Mouse (Mus musculus) right cerebral cortex, adult 18-20 months (tissue): ENCODE results near the gene Cldn14.
"Not testable (repeated sequence)": the region's sequence is repeated elsewhere in the genome, so short reads cannot be mapped to it uniquely, and the experiment has no call there.

Source experiments
- DNase-seq: peaks from one replicate; pipeline ENCODE4 v3.0.0; 2022; ENCODE audit warnings: mixed read lengths

Gene Cldn14

DNA sequence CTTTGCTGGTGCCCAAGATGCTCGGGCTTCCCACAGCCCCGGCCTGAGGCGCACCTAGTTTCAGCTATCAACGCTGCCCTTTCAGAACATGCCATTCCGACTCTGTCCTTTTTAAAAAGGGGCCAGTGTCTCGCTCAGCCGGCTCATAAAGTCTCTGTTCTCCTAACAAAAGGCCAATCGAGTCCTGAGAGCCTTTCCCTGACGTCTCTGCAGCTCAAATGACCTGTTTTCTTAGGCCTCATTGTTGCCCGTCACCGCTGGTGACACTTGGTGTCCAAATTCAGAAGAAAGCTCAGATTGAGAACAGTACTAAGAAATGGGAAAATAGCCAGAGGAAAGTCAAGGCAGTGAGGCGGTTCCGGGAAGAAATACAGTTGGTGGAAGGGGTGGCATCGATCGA, at the start of gene Cldn14:
Cldn14 (minus strand) TSS at position 101 of the 400 bp plus-strand sequence.
- DNase-seq: no peak

DNA sequence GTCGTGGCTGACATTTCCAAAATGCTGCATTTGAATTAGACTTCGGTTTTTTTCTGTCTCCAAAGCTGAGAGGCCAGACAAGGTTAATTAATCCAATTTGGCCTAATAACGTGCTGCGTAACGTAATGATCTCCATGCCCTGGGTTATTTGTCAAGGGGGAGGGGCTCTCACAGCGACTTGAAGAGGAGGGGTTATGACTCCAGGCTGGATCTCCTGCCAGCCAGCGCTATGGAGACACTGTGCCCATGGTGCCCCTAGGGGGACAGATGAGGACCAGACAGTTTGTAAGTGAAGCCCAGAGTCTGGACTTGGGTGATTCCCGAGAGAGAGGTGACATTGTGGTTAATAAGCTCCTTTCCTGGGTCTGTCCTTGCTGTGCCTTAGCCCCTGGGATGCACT, 46.9 kb upstream of the Cldn14 start:
- DNase-seq: no peak

DNA sequence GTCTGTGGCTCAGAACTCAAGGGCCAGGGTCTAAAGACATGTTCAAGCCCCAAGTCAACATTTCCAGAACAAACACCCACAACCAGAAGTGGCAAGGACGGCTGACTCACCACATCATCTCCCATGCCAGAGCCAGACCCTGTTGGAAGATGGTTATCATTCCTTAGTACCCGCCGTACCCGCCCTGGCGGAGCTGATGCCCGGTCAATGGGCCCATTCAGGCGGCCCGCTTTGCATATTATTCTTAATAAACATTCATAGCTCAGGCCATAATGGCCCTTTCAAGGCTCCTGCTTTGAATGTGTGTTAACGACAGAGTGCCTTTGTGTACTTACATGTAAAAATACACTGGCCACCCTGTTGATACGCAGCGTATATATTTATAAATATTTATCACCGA, 46.5 kb upstream of the Cldn14 start:
- no peak for DNase-seq

DNA sequence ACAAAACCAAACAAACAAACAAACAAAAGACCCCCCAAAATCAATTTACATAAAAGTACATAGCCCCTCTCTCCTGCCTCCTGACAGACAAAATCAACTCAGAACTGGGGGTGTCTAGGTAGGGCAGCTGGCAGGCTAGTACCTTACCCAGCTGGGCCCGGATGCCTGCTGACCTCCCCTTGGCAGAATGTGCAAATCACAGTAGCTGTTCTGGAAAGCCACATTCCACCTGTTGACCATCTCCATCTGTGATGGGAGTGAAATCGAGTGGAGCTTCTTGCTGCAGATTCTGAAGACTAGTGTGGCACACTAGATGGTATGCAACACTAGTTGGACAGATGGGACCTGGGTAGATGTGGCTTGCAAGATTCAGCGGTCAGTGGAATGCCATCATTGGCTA, 41.7 kb upstream of the Cldn14 start:
- DNase-seq: no peak

DNA sequence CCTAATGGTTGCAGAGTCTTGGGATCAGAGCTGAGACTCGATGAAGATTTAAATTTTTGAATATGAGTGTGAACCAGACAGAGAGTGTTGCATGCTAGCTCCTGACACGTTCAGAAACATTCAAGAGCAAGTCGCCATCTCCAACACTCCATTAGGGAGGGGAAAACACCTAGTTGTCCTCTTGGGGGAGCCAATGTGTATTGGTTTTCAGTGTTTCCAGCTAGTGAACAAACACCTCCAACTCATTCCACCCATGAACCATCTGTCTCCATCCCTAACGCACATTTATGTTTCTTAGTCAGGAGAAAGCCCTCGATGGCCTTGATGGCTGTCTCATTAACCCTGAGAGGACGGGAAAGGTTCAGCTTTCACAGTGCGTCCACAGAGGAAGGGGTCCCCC, 36.4 kb upstream of the Cldn14 start:
- peak; percentile 11 for DNase-seq

DNA sequence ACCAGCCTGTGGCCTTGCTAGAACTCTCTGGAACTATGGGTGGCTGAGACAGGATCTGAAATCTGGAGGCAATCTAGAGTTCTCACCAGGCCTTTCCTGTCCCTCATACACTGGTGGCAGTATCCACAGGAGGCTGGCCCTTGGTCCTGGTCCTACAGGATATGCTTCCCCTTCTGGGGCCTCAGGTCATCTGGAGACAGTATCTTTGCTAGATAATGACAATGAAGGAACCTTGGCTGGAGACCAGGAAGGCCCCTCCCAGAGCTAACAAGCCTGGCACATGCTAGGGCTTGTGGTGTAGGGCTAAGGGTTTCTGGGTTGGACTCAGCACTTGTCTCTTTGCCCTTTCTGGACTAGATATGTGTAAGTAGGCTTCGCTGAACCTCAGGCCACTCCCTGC, 35.2 kb upstream of the Cldn14 start:
- DNase-seq: no peak

DNA sequence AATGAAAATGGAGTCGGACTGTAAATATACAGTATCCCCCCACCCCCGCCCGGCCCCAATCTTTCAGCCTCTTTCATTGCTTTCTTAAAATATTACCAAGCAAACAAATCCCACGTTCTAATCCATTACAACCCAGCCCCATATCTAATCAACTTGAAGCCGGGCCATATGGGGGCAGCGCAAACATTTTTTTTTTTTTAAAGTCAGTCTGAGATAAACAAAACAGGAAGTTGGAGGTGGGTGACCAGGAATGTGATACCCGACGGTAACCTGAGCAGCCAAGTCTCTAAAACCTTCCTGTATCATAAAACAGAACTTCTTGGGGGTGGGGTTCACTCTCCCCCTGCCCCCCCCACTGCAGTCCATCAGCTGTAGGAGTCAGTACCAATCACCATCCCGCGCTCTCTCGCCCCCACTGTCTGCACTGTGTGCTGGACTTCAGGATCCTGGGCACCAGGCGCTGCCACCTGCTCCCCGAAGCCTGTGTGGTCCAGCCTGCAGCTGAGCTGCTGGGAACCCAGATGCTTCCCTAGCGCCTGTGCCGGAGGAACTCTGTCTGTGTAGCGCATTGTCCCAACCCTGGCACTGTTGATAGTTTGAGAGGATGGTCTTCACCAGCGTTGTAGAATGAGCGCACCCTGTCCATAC, 32.6 kb upstream of the Cldn14 start:
- no peak for DNase-seq

DNA sequence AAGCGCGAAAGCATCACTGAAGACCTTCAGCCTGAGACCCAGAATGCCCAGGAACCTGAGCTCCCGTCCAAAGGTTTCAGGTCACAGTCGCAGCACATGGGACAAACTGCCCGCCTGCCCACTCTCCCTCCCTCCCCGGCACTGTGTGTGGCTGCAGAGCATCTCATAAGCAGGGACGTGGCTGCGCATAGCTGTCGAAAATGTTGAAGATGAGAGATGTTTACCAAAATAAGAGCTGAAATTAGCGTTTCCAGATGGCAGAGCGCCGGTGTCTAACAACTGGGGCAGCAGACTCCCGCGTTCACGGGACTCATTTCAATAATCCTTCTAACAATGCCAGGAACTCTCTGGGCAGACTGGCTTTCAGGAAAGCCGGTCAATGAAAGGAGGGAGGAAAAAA, 31.8 kb upstream of the Cldn14 start:
- DNase-seq: no peak

DNA sequence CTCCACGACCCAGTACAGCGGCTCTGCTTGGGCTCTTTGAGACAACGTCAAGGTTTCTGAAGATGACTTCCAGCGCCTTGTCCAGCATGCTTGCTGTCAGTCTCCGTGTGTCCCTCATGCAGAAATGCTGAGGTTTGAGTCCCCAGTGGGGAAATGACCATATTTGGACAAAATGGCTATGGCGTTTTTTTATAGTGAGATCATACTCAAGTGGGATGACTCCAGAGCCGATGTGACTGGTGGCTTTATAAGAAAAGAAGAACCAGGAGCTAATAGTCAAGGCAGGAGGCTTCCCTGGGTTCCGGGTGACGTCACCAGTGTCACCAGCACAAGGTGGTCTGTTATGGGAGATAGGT, 30.3 kb upstream of the Cldn14 start:
- no peak for DNase-seq

DNA sequence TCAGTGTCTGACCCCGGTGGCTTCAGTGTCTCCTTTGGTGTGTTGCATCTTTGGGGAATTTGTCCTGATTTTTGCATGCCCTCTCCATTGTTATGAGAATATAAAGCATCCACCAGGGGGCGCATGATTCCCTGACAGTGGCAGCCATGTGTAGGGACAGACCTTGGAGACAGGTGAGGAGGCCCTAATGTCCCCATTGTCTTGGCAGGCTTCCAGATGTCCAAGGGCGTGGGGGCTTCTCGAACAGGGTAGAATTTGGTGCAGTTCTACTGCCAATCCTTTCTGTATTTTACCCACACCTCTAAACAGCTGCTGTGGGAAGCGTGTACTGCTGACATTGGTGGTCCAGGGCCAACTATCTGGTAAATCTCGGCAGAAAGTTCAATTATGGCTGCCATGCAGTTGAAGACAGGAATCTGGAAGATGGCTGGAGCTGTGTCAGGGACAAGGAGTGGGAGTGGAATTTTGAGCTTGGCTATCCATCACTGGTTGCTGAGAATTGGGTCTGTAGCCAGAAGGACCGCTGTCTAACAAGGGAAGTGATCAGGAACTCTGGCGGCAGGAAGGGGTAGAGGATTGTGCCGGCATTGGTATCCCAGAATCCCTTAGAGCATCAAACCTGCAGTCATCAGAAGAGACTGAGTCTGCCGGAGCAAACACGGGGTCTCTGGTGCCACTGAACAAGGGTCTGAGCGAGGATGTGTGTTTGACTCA, 29.8 kb upstream of the Cldn14 start:
- DNase-seq: peak; percentile 32

DNA sequence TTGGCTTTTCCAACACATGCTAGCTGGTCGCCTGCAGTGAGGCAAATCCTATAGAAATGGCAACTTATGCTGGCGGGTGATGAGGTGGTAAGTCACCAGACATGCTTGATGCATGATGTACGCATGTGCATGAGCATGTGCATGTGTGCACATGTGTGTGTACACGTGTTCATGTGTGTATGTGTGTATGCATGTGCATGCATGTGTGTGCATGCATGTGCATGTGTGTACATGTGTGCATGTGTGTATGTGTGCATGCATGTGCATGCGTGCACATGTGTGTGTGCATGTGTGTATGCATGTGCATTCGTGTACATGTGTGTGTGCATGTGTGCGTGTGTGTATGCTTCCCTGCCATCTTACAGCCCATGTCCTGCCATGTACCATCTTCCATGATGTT, 28.6 kb upstream of the Cldn14 start:
- DNase-seq: no peak

DNA sequence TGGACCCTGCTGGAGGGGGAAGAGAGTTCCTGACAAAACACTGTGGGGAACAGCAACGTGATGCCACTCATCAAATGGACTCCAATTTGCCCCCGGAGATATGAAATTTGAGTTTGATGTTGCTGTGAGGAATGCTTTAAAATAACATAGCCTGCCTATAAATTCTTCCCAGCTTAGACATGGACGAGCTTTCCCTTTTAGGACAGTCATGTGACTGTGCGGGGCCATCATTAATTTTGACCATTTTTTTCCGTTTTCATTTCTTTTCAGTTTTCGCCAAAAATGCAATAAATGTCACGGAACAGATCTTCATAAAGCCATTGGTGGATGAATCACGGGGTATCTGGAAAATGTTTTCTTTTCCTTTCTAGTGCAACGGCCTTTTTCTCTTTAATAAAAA, 25.5 kb upstream of the Cldn14 start:
- no peak for DNase-seq

DNA sequence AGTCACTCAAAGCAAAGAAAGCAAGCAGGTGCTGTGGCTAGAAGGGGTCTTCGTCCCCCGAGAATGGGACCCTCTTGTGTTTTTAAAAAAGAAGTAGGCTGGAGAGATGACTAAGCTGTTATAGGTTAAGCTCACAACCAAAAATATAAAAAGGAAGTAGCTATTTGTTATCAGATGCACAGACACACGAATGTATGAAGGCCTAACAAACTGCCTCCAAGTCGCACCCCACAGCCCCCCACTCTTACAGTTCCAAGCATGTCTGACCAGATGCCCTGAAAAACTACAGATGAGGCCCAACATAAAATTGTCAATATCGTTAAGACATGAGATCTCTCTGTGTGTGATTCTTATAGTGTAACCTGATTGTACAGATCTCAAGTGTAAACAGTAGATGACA, 23.6 kb upstream of the Cldn14 start:
- DNase-seq: no peak

DNA sequence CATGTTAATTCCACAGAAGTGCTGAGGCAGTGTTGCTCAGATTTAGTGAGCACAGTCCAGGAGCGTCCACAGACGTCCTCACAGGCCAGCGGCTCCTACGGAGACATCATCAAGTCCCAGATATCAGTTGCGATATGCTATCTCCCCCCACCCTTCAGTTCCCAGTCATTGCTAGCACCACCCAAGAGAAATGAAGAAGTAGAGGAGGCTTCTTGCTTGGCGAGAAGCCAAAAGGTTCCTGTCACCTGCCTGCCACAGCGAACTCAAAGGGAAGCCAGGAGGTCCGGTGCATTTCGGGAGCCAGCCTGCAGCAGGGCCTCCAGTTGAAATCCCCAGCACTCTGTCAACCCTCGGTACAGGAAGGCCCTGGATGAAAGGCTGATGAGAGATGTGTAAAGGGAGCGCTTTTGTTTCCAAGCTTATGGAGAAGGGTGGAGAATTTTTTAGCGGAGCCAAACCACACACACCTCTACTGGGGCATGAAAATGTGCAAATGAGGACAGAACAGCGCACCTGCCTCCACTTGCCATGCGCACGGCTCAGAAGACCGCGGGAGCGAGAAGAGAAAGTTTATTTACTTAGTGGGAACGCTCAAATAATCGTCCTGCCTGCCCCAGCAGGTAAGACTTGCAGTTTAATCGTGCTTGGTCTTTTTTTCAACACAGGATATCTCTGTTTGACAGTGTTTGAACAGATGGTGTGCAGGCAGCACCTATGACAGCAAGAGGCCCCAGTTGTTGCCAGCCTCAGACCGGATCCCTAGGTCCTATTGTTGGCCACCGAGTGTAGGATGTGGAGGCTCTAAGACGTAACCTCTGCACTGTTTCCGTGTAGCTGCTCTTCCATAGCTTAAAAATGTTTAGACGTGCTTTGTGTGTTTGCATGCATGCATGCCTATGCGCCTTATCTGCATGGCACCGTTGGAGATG, 15.0 kb upstream of the Cldn14 start:
- no peak for DNase-seq

DNA sequence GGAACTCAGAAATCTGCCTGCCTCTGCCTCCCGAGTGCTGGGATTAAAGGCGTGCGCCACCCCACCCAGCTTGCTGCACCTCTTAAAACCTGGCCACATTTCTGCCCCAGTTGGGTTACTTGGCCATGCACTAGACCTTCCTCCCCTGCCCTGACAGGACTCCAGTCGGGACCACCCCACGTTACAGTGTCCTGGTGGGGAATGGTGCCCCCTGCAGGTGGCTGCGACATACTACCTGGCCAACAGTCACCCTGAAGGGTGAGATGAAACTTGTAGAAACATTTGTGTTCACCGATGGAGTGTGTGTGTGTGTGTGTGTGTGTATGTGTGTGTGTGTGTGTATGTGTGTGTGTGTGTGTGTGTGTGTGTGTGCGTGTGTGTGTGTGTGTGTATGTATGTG, 11.1 kb upstream of the Cldn14 start:
- DNase-seq: not testable (repeated sequence)

DNA sequence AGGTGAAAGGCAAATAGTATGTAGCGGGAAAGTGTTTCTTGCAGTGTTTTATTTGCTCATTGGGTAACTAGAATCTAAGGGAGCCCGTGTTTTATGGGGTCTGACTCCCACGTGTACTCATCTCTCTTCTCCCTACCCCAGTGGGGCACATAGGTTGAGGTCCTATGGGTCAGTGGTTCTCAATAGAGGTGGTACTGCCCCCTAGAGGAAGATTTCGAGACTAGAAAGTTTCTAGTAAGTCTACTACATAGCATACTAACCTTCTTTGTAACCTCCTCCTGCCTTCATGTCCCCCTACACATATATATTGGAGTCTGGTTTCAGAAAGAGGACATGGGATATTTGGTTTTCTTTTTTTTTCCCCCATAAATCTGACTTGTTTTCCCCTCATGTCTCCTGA, 9.3 kb upstream of the Cldn14 start:
- DNase-seq: no peak

DNA sequence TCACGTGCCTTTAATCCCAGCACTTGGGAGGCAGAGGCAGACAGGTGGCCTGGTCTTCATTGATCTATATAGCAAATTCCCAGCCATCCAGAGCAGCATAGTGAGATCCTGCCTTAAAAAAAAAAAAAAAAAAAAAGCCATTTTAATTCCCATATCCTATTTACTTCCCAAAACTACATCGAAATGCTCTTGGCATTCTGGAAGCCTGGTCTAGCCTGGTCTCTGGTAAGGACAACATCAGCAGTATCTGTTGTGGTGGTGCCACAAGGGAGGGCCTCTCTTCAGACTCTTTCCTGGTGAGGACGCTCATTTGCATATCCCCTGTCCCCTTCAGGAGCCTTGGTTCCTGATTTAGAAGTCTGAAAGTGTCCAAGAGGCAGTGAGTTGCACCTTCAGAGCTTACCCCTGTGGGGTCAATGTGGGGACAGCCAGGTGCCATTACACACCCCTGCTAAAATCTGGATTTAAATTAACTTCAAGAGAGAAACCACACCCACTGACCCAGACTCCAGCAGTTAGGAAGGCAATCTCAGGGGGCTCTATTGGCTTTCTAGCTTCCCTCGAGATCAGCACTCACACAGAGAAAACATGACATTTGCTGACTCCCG, 6.0 kb upstream of the Cldn14 start:
- no peak for DNase-seq

DNA sequence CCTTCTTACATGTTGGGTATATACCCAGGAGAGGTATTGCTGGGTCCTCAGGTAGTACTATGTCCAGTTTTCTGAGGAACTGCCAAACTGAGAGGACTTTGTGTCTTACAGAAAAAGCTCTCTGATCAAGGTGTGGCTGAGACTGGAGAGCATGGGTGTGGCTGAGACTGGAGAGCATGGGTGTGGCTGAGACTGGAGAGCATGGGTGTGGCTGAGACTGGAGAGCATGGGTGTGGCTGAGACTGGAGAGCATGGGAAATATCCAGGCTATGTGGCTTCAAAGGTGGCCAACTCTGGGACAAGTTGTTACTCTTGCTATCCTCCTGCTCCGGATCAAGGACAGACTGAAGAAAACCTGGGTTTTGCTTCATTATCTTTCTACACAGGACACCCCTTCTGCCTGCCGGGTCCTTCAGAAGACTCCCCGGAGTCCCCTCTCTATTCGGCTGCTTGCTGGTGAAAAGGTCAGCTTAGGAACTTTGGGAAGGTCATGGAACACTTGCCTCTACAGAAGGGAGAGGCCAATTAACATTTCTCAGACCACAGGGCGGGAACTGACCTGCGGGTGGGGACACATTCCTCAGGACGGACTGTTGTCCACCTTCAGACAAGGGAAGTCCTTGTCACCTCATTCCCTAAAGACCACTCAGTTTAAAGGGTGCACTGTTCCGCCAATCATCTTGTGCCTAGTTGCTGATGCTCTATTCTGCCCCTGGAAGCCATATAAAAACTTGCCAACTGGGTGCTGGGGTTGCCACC, 4.9 kb upstream of the Cldn14 start:
- not testable (repeated sequence) for DNase-seq

DNA sequence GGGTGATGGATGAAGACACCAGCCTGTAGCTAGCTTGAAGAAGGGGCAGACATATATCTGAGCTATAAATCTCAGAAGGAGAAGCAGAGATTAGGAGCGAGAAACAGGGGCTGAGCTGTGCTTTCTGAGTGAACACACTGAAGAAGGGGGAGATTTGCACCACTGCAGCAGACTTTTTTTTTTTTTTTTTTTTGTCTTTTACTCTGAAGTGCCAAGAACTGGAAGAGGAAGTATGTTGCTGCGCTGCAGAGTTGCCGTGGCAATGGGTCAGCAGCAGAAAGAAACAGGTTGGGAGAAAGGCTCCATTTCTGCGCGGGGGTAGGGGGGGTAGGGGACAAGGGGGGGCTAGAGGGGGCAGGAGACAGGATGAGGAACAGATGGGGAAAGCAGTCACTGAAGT, 2.6 kb upstream of the Cldn14 start:
- no peak for DNase-seq

DNA sequence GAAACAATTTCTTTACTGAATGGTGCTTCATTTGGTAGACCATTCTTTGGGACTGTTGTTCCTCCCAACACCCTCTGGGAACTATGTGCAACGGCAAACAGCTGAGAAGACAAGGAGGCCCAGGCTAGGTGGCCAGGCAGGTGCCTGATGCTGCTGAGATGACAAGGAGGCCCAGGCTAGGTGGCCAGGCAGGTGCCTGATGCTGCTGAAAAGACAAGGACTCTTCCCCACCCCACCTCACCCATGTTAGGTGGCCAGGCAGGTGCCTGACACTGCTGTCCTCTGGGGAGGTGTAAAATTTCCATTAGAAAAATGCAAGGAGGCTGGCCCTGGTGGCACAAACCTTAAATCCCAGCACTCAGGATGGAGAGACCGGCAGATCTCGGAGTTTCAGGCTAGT, 2.0 kb upstream of the Cldn14 start:
- DNase-seq: no peak

DNA sequence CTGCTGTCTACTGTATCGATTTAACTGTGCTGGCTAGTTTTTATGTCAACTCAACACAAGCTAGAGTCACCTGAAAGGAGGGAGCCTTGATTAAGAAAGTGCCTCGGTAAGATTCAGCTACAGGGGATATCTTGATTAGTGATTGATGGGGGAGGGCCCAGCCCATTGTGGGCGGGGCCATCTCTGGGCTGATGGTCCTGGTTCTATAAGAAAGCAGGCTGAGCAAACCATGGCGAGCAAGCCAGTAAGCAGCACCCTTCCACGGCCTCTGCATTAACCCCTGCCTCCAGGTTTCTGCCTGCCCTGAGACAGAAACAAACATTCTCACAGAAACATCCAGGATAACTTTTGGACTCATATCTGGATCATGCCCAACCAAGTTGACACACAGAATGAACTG, 1.5 kb upstream of the Cldn14 start:
- no peak for DNase-seq

DNA sequence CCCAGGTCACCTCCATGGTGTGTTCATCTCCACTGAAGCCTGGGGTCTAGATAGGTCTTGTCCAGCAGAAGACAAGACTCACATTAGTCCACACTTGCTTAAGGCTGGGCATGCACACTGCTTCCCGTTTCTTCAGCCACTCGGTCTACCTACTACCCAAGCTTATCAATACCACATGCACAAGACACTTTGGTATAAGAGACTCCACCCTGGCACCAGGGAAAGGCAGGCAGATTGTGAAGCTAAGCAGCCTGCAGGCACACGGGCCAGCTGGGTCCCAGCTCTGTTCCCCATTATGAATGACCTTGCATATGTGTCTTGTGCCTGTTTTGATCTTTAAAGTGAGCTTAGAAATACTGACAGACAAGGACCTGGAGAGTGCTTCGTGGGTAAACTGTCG, 719 bp upstream of the Cldn14 start:
- no peak for DNase-seq
